Mouse (Mus musculus): ENCODE data around the gene Olfr862.

The Olfr862 gene

DNA sequence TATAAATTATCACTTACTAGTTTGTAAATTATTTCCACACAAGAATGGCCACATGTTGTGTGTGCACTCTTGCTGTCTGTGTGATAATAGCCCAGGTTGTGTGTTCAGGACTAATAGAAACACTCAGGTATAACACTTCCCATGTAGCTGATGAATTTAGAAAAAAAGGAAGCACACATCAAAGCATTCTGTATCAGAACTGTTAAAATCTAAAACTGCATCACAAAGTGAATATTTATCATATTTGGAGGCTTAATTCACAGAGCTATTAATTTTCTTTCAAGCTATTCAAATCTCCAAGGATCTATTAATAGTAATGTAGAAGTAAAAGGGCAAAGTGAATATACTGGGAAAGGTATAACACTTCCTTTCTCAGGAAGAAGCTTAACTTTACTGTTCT lies at the start of gene Olfr862:
Olfr862 (minus strand) TSS at position 101 of the 400 bp plus-strand sequence.
- DNase-seq (ENCODE audit: low spot score), result no peak

DNA sequence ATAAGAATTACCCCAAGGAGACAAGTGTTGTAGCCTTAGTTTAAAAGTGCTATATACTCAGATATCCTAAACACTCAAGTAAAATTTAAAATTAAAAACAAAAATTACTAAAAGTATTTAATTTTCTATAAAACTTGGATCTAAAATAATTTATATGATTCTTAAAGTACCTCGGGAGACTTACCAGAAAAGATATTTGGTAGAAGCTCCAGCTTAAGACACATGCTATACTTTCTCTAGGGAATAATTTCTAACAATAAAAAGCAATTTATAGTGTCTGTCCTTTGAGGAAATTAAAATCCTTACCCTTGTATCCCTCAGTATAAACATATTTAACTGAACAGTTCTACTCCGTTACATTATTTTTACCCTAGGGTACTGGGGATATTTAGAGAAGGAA lies 28.8 kb upstream of the Olfr862 start, which contains the start of gene Olfr77:
Olfr77 (plus strand) TSS at position 301 of the 400 bp plus-strand sequence.
- DNase-seq (ENCODE audit: low spot score), result no peak

DNA sequence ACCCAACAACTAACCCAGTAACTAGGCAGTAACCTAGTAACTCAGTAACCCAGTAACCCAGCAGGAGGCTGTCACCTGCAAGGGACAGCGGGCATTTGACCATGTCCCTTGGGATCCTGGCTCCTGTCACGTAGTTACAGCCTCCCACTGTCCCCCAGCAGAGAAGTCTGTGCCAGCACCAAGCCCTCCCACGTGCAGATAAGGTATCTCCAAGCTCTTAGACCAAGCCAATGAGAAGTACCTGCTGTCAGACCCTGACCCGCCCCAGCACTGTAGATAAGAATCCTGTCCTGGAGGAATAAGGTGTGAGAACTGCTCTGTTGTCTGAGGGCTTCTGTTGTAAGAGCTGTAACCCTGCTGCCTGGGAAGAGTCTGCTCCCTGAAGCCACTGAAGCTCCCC lies 23.4 kb upstream of the Olfr862 start:
- DNase-seq (ENCODE audit: low spot score), result no peak

DNA sequence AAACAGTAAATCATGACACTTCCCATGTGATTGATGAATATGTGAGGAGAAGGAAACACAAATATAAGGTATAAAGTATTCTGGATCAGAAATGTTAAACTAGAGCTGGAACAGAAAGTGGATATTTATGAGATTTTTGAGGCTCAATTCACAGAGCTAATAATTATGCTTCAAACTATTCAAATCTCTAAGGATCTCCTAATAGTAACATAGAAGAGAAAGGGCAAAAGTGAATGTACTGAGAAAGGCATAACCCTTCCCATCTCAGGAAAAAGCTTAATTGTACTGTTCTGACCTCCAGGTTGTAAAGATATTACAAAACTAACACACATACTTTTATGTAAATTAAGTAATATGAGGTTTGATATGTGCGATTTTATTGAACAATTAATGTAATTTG lies 38.2 kb downstream of the Olfr862 start, which contains the start of gene Olfr860:
Olfr860 (minus strand) TSS at position 101 of the 400 bp plus-strand sequence.
- DNase-seq (ENCODE audit: low spot score), result no peak
